Comparison of ENCODE assay signal across 8 mouse cellular contexts in genomic region chr7:141433517-141434400, GRCm38 (mm10). TPM values are rescaled to one million over a fixed set of nuclear protein-coding genes. Genes with fewer than 3 reads are reported as not detected.
DNase-seq lines count a peak whose midpoint lies in the region; ATAC-seq and TF ChIP-seq lines count a peak whose summit lies in the region.

No protein-coding gene starts in this region.

- intact Hi-C loops in left cerebral cortex, postnatal 14 days (cut with DNase I), result no loop called here

- H3K36me3 ChIP-seq in kidney, adult 2 months (ENCODE audit: control insufficient read depth, insufficient read depth, low read length), result no peaks in the 10 kb centered on the region
- peaks cover 15% of the 10 kb centered on the region for H3K36me3 ChIP-seq in heart, embryonic 16.5 days (ENCODE audit: control insufficient read depth, insufficient read depth)
- H3K36me3 ChIP-seq in midbrain, embryonic 10.5 days, result peaks cover 53% of the 10 kb centered on the region

- no peak overlapping the region for H3K27ac ChIP-seq in kidney, adult 2 months (ENCODE audit: insufficient read depth, low read depth, low read length)
- peak overlapping the region; percentile 98 for H3K27ac ChIP-seq in cerebellum, adult 2 months (ENCODE audit: insufficient read depth, low read length)
- 0 out of 2 replicates have a peak overlapping the region, but pooled peaks have one; percentile 10 for H3K27ac ChIP-seq in heart, embryonic 16.5 days (ENCODE audit: low read length)
- H3K27ac ChIP-seq in midbrain, embryonic 10.5 days (replicated peaks), result peak overlapping the region; percentile 86

- 79% methylated on average over 15 of the region's 15 CpGs for WGBS in kidney, adult 2 months
- WGBS in cerebellum, adult 2 months, result 9% methylated on average over 15 of the region's 15 CpGs
- WGBS in heart, embryonic 16.5 days, result 73% methylated on average over 15 of the region's 15 CpGs
- WGBS in midbrain, embryonic 10.5 days, result 76% methylated on average over 15 of the region's 15 CpGs

- no peaks in the 10 kb centered on the region for H3K27me3 ChIP-seq in kidney, adult 2 months (replicated peaks; ENCODE audit: control insufficient read depth, insufficient read depth, low read length)
- H3K27me3 ChIP-seq in cerebellum, adult 2 months (ENCODE audit: control insufficient read depth, insufficient read depth, low read length), result no peaks in the 10 kb centered on the region
- no peaks in the 10 kb centered on the region for H3K27me3 ChIP-seq in heart, embryonic 16.5 days (ENCODE audit: control insufficient read depth, insufficient read depth, low read length)
- 0 out of 2 replicates have a peak, but pooled peaks cover under 1% of the 10 kb centered on the region for H3K27me3 ChIP-seq in midbrain, embryonic 10.5 days (ENCODE audit: low read depth, poor library complexity, severe bottlenecking)

- ATAC-seq in heart, embryonic 16.5 days (replicated peaks; ENCODE audit: extremely low read depth, insufficient read depth, low FRiP score), result no peak
- no peak for ATAC-seq in megakaryocyte progenitor cell, adult 5-6 weeks (replicated peaks; ENCODE audit: poor library complexity)

- DNase-seq in kidney, adult 2 months, result no peak
- no peak for DNase-seq in kidney, postnatal 36 days
- peak; percentile 65 to 70 for DNase-seq in cerebellum, adult 2 months
- DNase-seq in midbrain, embryonic 10.5 days (ENCODE audit: low spot score), result no peak
- DNase-seq in left cerebral cortex, postnatal 14 days (ENCODE audit: low spot score in 2 of 2), result no peak
- no peak for DNase-seq in right cerebral cortex, adult 2 months (ENCODE audit: low spot score in 2 of 2)

- H3K4me2 ChIP-seq in heart, embryonic 16.5 days (ENCODE audit: low read depth, low read length), result peak overlapping the region; percentile 81

- H3K9me3 ChIP-seq in heart, embryonic 16.5 days (replicated peaks; ENCODE audit: control insufficient read depth, low read length), result no peaks in the 10 kb centered on the region
- no peaks in the 10 kb centered on the region for H3K9me3 ChIP-seq in midbrain, embryonic 10.5 days (replicated peaks)

- no peak for TF ChIP-seq CTCF in kidney, adult 2 months (conservative IDR thresholded peaks at IDR 0.05; ENCODE audit: insufficient read depth, insufficient read length, low read depth, low read length)
- TF ChIP-seq CTCF in cerebellum, adult 2 months (IDR thresholded peaks at IDR 0.05; ENCODE audit: borderline replicate concordance, insufficient read depth, low read depth, low read length), result no peak

- H3K9ac ChIP-seq in heart, embryonic 16.5 days (ENCODE audit: low read length), result peak overlapping the region; percentile 73

- TF ChIP-seq POLR2A in kidney, adult 2 months (IDR thresholded peaks at IDR 0.05; ENCODE audit: low read depth, low read length), result no peak
- no peak for TF ChIP-seq POLR2A in cerebellum, adult 2 months (IDR thresholded peaks at IDR 0.05; ENCODE audit: borderline replicate concordance, insufficient read depth, low read length)

- peaks cover 36% of the 10 kb centered on the region for H3K4me1 ChIP-seq in kidney, adult 2 months (ENCODE audit: control insufficient read depth, insufficient read depth, low read length)
- peaks cover 44% of the 10 kb centered on the region for H3K4me1 ChIP-seq in cerebellum, adult 2 months (ENCODE audit: control insufficient read depth, insufficient read depth, low read length)
- peaks cover 32% of the 10 kb centered on the region for H3K4me1 ChIP-seq in heart, embryonic 16.5 days (ENCODE audit: control insufficient read depth, insufficient read depth, low read length)
- peaks cover 82% of the 10 kb centered on the region for H3K4me1 ChIP-seq in midbrain, embryonic 10.5 days

- 0 out of 2 replicates have a peak overlapping the region, but pooled peaks have one; percentile 60 for H3K4me3 ChIP-seq in kidney, adult 2 months (ENCODE audit: insufficient read depth, low read depth, low read length)
- peak overlapping the region; percentile 84 for H3K4me3 ChIP-seq in cerebellum, adult 2 months (replicated peaks; ENCODE audit: insufficient read depth, low read depth, low read length)
- H3K4me3 ChIP-seq in heart, embryonic 16.5 days (ENCODE audit: low read length), result peak overlapping the region; percentile 64
- peak overlapping the region; percentile 72 for H3K4me3 ChIP-seq in midbrain, embryonic 10.5 days

RNA-seq across cellular contexts. Expression of gene Slc25a22, which starts 3.9 kb away (rescaled TPM):
- polyA plus RNA-seq in kidney, adult 2 months (2012; rRNA removed), result 45.5 and 51.0 TPM in 2 replicates
- polyA plus RNA-seq in cerebellum, adult 2 months (2012; rRNA removed), result 328 and 384 TPM in 2 replicates
- 17.8 and 19.7 TPM in 2 replicates for polyA plus RNA-seq in heart, embryonic 16.5 days (2015; fragmentation: Nextera tagmentation; extraction: Ambion mirVana)
- polyA plus RNA-seq in midbrain, embryonic 10.5 days (2016; fragmentation: Nextera tagmentation; extraction: Ambion mirVana), result 43.7 and 48.4 TPM in 2 replicates
- 15.5 and 19.8 TPM in 2 replicates for total RNA-seq in megakaryocyte progenitor cell, adult 5-6 weeks (2015)
- total RNA-seq in megakaryocyte progenitor cell, adult 5-6 weeks (2017), result 4.4 and 5.3 TPM in 2 replicates
- total RNA-seq in left cerebral cortex, postnatal 14 days (2021), result 100 to 1,000 TPM; 331 to 339 TPM

RNA-seq across cellular contexts. Expression of gene Cend1, which starts 4.5 kb away (rescaled TPM):
- 0.98 and 1.3 TPM in 2 replicates for polyA plus RNA-seq in kidney, adult 2 months (2012; rRNA removed)
- polyA plus RNA-seq in cerebellum, adult 2 months (2012; rRNA removed), result 375 and 402 TPM in 2 replicates
- polyA plus RNA-seq in heart, embryonic 16.5 days (2015; fragmentation: Nextera tagmentation; extraction: Ambion mirVana), result 5.2 and 5.9 TPM in 2 replicates
- polyA plus RNA-seq in midbrain, embryonic 10.5 days (2016; fragmentation: Nextera tagmentation; extraction: Ambion mirVana), result 8.9 and 15.1 TPM in 2 replicates
- total RNA-seq in megakaryocyte progenitor cell, adult 5-6 weeks (2015), result not detected in 2 replicates
- total RNA-seq in megakaryocyte progenitor cell, adult 5-6 weeks (2017), result not detected in 2 replicates
- 100 to 1,000 TPM; 338 to 362 TPM for total RNA-seq in left cerebral cortex, postnatal 14 days (2021)

RNA-seq across cellular contexts. Expression of gene Pidd1, which starts 10.1 kb away (rescaled TPM):
- 4.5 and 5.2 TPM in 2 replicates for polyA plus RNA-seq in kidney, adult 2 months (2012; rRNA removed)
- 3.2 and 4.4 TPM in 2 replicates for polyA plus RNA-seq in cerebellum, adult 2 months (2012; rRNA removed)
- 9.0 and 9.7 TPM in 2 replicates for polyA plus RNA-seq in heart, embryonic 16.5 days (2015; fragmentation: Nextera tagmentation; extraction: Ambion mirVana)
- polyA plus RNA-seq in midbrain, embryonic 10.5 days (2016; fragmentation: Nextera tagmentation; extraction: Ambion mirVana), result 18.8 and 20.9 TPM in 2 replicates
- 14.2 and 14.4 TPM in 2 replicates for total RNA-seq in megakaryocyte progenitor cell, adult 5-6 weeks (2015)
- total RNA-seq in megakaryocyte progenitor cell, adult 5-6 weeks (2017), result 9.7 and 11.2 TPM in 2 replicates
- total RNA-seq in left cerebral cortex, postnatal 14 days (2021), result 1 to 10 TPM; 1.2 to 2.4 TPM

RNA-seq across cellular contexts. Expression of gene Rplp2, which starts 13.4 kb away (rescaled TPM):
- polyA plus RNA-seq in kidney, adult 2 months (2012; rRNA removed), result 423 and 734 TPM in 2 replicates
- 481 and 571 TPM in 2 replicates for polyA plus RNA-seq in cerebellum, adult 2 months (2012; rRNA removed)
- 704 and 720 TPM in 2 replicates for polyA plus RNA-seq in heart, embryonic 16.5 days (2015; fragmentation: Nextera tagmentation; extraction: Ambion mirVana)
- 905 and 1,135 TPM in 2 replicates for polyA plus RNA-seq in midbrain, embryonic 10.5 days (2016; fragmentation: Nextera tagmentation; extraction: Ambion mirVana)
- total RNA-seq in megakaryocyte progenitor cell, adult 5-6 weeks (2015), result 2,968 and 3,129 TPM in 2 replicates
- 2,070 and 2,265 TPM in 2 replicates for total RNA-seq in megakaryocyte progenitor cell, adult 5-6 weeks (2017)
- 100 to 1,000 TPM; 572 to 599 TPM for total RNA-seq in left cerebral cortex, postnatal 14 days (2021)

RNA-seq across cellular contexts. Expression of gene Gatd1, which starts 19.8 kb away (rescaled TPM):
- polyA plus RNA-seq in kidney, adult 2 months (2012; rRNA removed), result 51.7 and 58.4 TPM in 2 replicates
- 48.1 and 49.2 TPM in 2 replicates for polyA plus RNA-seq in cerebellum, adult 2 months (2012; rRNA removed)
- 26.6 and 28.0 TPM in 2 replicates for polyA plus RNA-seq in heart, embryonic 16.5 days (2015; fragmentation: Nextera tagmentation; extraction: Ambion mirVana)
- polyA plus RNA-seq in midbrain, embryonic 10.5 days (2016; fragmentation: Nextera tagmentation; extraction: Ambion mirVana), result 45.1 and 47.0 TPM in 2 replicates
- total RNA-seq in megakaryocyte progenitor cell, adult 5-6 weeks (2015), result 21.9 and 25.9 TPM in 2 replicates
- total RNA-seq in megakaryocyte progenitor cell, adult 5-6 weeks (2017), result 13.5 and 16.3 TPM in 2 replicates
- 10 to 100 TPM; 36.0 to 42.6 TPM for total RNA-seq in left cerebral cortex, postnatal 14 days (2021)

Comparison
In these comparisons a context has a peak if more than half of its experiments do, and no peak if none do; other contexts are left out.
1. DNase-seq: peak in cerebellum, adult 2 months (2 of 2); none in kidney, adult 2 months (single experiment), kidney, postnatal 36 days (0 of 2), midbrain, embryonic 10.5 days (single experiment), left cerebral cortex, postnatal 14 days (0 of 2) and right cerebral cortex, adult 2 months (0 of 2).
2. RNA of gene Cend1, which starts 4.5 kb away (polyA plus RNA-seq): 375 to 402 TPM in cerebellum, adult 2 months; 8.9 to 15.1 TPM in midbrain, embryonic 10.5 days, 5.2 to 5.9 TPM in heart, embryonic 16.5 days and 0.98 to 1.3 TPM in kidney, adult 2 months; every median in the first group is over 10 times any median in the second.
3. Peak in every context shown above with its lines, with median percentiles within 50 percentile points of each other: H3K4me3 ChIP-seq.